ENCODE assay signal across 27 mouse cellular contexts in genomic region chr19:42906328-42906727, GRCm38 (mm10).
A peak's percentile ranks its signal among the peaks of the same experiment; 100 is the strongest.
DNase-seq lines count a peak whose midpoint lies in the region; ATAC-seq and TF ChIP-seq lines count a peak whose summit lies in the region.
"Had no signal": no experiment of that assay in that cellular context is flagged by ENCODE, and none has a peak within 500 bp of the region (broad histone marks: within the 10 kb centered on the region; RNA-seq: fewer than 3 reads in every experiment).

No protein-coding gene starts in this region.

- H3K27ac ChIP-seq in hindbrain, embryonic 10.5 days: peak overlapping the region; percentile 40; the same call in 1 of the 2 replicates
- no peak overlapping the region for H3K27ac ChIP-seq in hindbrain, postnatal 0 days
- H3K27ac ChIP-seq: embryonic facial prominence, embryonic 13.5 days; embryonic facial prominence, embryonic 15.5 days; forebrain, embryonic 10.5 days; forebrain, embryonic 12.5 days had no signal

- H3K4me2 ChIP-seq in hindbrain, postnatal 0 days (ENCODE audit: low read depth, low read length): no peak overlapping the region
- H3K4me2 ChIP-seq: embryonic facial prominence, embryonic 13.5 days; embryonic facial prominence, embryonic 15.5 days; forebrain, embryonic 12.5 days had no signal

- H3K4me1 ChIP-seq in hindbrain, embryonic 10.5 days (replicated peaks): peaks cover 50% of the 10 kb centered on the region
- H3K4me1 ChIP-seq in hindbrain, postnatal 0 days (ENCODE audit: insufficient read depth, low read length): peaks cover 19% of the 10 kb centered on the region

- H3K9ac ChIP-seq in hindbrain, postnatal 0 days (replicated peaks; ENCODE audit: low read length): no peak overlapping the region
- H3K9ac ChIP-seq: embryonic facial prominence, embryonic 13.5 days; embryonic facial prominence, embryonic 15.5 days; forebrain, embryonic 12.5 days had no signal

- no peaks in the 10 kb centered on the region for H3K27me3 ChIP-seq in hindbrain, embryonic 10.5 days (ENCODE audit: insufficient read depth, poor library complexity, severe bottlenecking)
- H3K27me3 ChIP-seq in hindbrain, postnatal 0 days (ENCODE audit: insufficient read depth, low read length): no peaks in the 10 kb centered on the region
- H3K27me3 ChIP-seq: CH12.LX; embryonic facial prominence, embryonic 13.5 days; embryonic facial prominence, embryonic 15.5 days; forebrain, embryonic 12.5 days had no signal

- WGBS in hindbrain, embryonic 10.5 days: 69% methylated on average over 5 of the region's 5 CpGs
- 76% methylated on average over 5 of the region's 5 CpGs for WGBS in hindbrain, postnatal 0 days

- no peak for DNase-seq in hindbrain, embryonic 10.5 days (ENCODE audit: low spot score)
- DNase-seq in hindbrain, postnatal 0 days (ENCODE audit: low spot score): no peak
- peak; percentile 86 for DNase-seq in R1 (ENCODE audit: low read depth, low spot score)
- DNase-seq in ZHBTc4 (ENCODE audit: low read depth, low spot score): peak; percentile 91
- no peak for DNase-seq in kidney, adult 18-20 months
- no peak for DNase-seq in adrenal gland, adult 18-20 months (ENCODE audit: low spot score in 2 of 2)
- no peak for DNase-seq in gastrocnemius, postnatal 36 days
- DNase-seq: adrenal gland, adult 8-10 months; adrenal gland, postnatal 14 days; adrenal gland, postnatal 36 days; B cell, adult 2 months; cerebellum, adult 11-12 months; cerebellum, adult 2 months; cerebellum, adult 9-10 months; cerebellum, postnatal 10 days; cerebellum, postnatal 25 days had no signal

- H3K4me3 ChIP-seq in hindbrain, embryonic 10.5 days: no peak overlapping the region
- H3K4me3 ChIP-seq in hindbrain, postnatal 0 days (ENCODE audit: low read length): no peak overlapping the region
- H3K4me3 ChIP-seq: embryonic facial prominence, embryonic 13.5 days; embryonic facial prominence, embryonic 15.5 days; erythroblast, embryonic 14.5 days; forebrain, embryonic 10.5 days; forebrain, embryonic 12.5 days had no signal

- TF ChIP-seq CTCF in hindbrain, postnatal 0 days (IDR thresholded peaks at IDR 0.05; ENCODE audit: low read depth): no peak

- intact Hi-C loops in gastrocnemius, postnatal 36 days (cut with DNase I): no loop called here

- no peaks in the 10 kb centered on the region for H3K36me3 ChIP-seq in hindbrain, embryonic 10.5 days
- no peaks in the 10 kb centered on the region for H3K36me3 ChIP-seq in hindbrain, postnatal 0 days (ENCODE audit: insufficient read depth, low read length)
- H3K36me3 ChIP-seq: embryonic facial prominence, embryonic 13.5 days; embryonic facial prominence, embryonic 15.5 days; forebrain, embryonic 10.5 days; forebrain, embryonic 12.5 days; G1E had no signal

- no peaks in the 10 kb centered on the region for H3K9me3 ChIP-seq in hindbrain, embryonic 10.5 days
- H3K9me3 ChIP-seq in hindbrain, postnatal 0 days (ENCODE audit: low read length): no peaks in the 10 kb centered on the region
- H3K9me3 ChIP-seq: embryonic facial prominence, embryonic 13.5 days; embryonic facial prominence, embryonic 15.5 days; forebrain, embryonic 10.5 days; forebrain, embryonic 12.5 days; G1E had no signal

- no peak for ATAC-seq in hindbrain, postnatal 0 days
- ATAC-seq: CD4-positive, CD25-positive, alpha-beta regulatory T cell, adult 4 months; forebrain, embryonic 14.5 days; forebrain, embryonic 16.5 days; Patski had no signal

Comparison
In these comparisons a context has a peak if more than half of its experiments do, and no peak if none do; other contexts are left out.
1. DNase-seq: peak in R1 (single experiment) and ZHBTc4 (single experiment); none in hindbrain, embryonic 10.5 days (single experiment), hindbrain, postnatal 0 days (single experiment), kidney, adult 18-20 months (single experiment), adrenal gland, adult 18-20 months (0 of 2) and gastrocnemius, postnatal 36 days (0 of 2).